Mouse (Mus musculus) left cerebral cortex, postnatal 25 days (tissue): ENCODE measurements around the gene Tapbp. TPM values are rescaled to one million over a fixed set of nuclear protein-coding genes. Genes with fewer than 3 reads are reported as not detected.

Experiments used
- DNase-seq, 2 experiments: peaks; one replicate each; pipeline ENCODE4 v3.0.0; 2022; ENCODE audit warnings: low spot score in 2 of 2, mixed read lengths in 1 of 2
- intact Hi-C: fragments of 180-260 bp; cut with DNase I; formaldehyde crosslinking; loops from one replicate; pipeline ENCODE4 v1.15.1; 2025
- microRNA-seq, 2 experiments: library from miRNA; unstranded; fragments of <30 nt; microRNA quantifications; one replicate each; pipeline ENCODE4 v1.2.0; 2022
- total RNA-seq, 2 experiments: library from RNA; stranded (reverse); gene quantifications; 2 replicates each; pipeline ENCODE4 v1.2.3; 2021

Gene Tapbp
- total RNA-seq, 2 experiments from 2014 or later, result 32.7 to 37.7 TPM

DNA sequence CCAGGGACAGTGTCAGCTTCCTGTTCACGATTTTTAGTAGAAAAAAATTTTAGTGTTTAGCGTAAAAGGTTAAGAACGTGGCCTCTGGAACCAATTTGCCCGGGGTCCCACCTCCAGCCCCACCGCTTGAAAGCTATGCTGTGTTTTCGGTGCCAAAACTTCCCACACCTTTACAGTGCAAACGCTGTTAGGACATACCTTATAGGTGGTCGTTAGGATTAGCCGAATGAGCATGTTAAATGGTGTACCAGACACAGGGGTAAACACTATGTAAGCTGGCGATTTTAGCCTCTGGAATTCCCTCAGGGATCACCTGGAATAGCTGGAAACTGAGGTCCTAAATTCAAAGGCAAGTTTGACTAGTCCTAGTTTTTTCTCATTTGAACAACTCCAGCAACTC is 40.6 kb downstream of the Tapbp start:
- DNase-seq, result no peak
- intact Hi-C loops, result loop anchor here (2.0 to 5.0 kb wide), 3 partner anchors 64 to 1391 kb away; no protein-coding TSS in a partner anchor

DNA sequence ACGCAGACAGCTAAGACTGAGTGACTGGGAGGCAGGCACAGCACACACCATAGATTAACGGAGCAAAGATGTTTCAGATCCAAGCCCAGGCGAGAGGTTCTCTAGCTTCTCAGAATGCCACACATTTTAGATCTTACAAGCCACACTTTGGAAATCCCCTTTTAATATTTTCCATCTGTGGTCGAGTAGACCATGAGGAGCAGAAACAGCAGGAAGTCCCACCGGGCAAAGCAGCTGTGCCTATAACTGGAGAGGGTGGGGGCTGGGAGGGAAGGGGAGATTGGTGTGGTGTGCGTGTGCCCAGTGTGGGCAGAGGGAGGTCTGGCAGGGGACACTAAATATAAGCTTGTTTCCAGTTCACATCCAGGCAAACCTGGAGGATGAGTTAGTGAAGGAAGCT is 41.8 kb downstream of the Tapbp start:
- DNase-seq, result no peak
- intact Hi-C loops, result loop anchor here (2.0 to 5.0 kb wide), 3 partner anchors 63 to 1390 kb away; no protein-coding TSS in a partner anchor

DNA sequence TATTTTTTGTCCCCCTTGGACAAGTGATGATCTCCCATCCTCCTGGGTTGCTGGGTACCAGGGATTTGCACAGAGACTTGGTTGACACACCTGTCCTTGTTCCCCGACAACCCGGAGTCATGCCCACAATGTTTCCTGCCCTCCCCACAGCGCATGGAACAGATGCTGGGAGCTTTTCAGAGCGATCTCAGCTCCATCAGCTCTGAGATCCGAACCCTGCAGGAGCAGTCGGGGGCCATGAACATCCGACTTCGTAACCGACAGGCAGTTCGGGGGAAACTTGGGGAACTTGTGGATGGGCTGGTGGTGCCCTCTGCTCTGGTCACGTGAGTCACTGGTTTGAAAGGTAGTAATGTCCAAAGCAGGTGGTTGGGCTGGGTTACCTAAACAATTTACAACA is 42.8 kb downstream of the Tapbp start:
- no peak for DNase-seq
- intact Hi-C loops, result loop anchor here (5.0 kb wide), 2 partner anchors 1334 to 1389 kb away; no protein-coding TSS in a partner anchor

DNA sequence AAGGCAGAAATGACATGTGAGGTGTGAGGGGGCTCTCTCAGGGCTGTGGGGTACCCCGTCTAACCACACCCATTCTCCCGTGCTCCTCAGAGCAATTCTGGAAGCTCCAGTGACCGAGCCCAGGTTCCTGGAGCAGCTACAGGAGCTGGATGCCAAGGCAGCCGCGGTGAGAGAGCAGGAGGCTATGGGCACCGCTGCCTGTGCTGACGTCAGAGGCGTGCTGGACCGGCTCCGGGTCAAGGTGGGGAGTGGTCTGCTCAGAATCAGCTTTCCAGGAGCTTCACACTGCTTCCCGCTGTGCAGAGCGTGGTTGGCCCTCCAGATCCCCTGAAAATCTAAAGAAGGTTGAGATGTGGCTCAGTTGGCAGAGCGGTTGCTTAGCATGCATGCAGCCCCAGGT is 43.4 kb downstream of the Tapbp start:
- intact Hi-C loops, result loop anchor here (5.0 kb wide), 2 partner anchors 1333 to 1388 kb away; no protein-coding TSS in a partner anchor
- no peak for DNase-seq

DNA sequence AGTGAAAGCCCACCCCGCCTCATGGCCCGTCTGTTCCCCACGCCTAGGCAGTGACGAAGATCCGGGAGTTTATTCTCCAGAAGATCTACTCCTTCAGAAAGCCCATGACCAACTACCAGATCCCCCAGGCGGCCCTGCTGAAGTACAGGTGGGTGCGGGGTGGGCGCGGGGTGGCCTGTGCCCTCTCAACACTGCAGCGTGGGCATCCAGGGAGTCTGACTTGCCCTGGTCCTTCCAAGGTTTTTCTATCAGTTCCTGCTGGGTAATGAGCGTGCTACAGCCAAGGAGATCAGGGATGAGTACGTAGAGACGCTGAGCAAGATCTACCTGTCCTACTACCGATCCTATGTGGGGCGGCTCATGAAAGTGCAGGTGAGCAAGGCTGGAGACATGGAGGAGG is 44.2 kb downstream of the Tapbp start:
- intact Hi-C loops, result loop anchor here (1.0 to 5.0 kb wide), 3 partner anchors 1319 to 1387 kb away; no protein-coding TSS in a partner anchor
- DNase-seq, result no peak

DNA sequence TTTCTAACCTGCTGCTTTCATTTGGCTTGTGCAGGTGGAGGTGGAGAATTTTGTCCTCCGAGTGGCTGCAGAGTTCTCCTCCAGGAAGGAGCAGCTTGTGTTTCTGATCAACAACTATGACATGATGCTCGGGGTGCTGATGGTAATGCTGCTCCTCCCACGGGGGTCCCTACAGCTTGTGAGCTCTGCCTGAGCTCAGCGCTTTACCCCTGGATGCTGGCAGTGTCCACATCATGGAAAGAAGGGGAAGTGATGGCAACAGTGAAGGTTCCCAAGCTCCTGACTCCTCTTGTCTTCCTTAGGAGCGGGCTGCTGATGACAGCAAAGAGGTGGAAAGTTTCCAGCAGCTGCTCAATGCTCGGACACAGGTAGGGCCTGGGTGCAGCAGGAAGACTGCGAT is 47.2 kb downstream of the Tapbp start:
- DNase-seq, result no peak
- intact Hi-C loops, result no loop called here

DNA sequence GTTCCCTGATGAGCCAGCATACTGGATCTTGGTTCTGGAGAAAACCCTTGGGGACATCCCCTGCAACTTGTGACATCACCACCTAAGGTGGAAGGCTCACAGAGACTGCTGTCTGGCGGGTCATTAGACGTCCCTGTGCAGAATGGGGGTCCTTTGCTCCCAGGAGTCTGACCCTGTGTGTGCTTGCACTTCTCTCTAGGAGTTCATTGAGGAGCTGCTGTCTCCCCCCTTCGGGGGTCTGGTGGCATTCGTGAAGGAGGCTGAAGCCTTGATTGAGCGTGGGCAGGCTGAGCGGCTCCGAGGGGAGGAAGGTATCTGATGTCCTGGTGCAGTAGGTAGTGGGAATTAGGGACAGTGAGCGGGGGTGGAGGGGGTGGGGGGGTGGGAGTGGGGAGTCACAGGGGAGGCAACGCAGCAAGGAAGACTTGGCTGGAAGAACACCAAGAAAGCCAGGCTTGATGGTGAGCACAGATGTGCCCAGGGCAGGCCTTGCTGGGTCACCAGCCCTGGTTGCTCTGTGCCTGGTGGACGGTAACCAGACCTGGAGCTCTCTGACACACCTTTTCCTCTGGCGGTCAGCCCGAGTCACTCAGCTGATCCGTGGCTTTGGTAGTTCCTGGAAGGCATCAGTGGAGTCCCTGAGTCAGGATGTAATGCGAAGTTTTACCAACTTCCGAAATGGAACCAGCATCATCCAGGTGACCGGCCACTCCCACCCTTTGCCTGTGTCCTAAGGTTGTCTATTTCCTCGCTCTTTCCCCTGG is 49.6 kb downstream of the Tapbp start:
- no peak for DNase-seq
- intact Hi-C loops, result no loop called here

DNA sequence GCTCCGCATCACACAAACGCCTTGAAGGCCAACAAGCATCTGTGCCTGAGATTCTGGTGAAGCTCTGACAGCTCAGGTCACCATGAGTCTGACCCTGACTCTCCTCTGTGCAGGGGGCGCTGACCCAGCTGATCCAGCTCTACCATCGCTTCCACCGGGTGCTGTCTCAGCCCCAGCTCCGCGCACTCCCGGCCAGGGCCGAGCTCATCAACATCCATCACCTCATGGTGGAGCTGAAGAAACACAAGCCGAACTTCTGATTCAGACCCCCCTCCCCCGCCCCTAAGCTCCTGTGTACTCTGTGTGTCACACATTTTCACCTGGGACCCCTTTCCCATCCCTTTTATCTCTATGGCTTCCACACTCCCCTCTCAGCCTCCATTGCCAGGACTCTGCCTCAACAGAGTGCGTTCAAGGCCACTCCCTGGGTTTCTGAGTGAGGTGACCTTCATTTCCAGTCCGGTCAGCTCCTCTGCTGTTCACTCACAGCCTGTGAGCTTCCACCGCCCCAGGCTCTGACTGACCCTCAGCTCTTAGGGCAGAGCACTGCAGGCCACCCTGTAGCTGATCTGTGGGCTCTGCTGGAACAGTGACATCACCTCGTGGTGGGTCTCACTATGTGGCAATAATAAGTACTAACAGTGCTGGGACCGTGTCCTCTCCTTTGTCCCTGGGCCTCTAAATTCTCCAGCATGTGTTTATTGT is 50.3 kb downstream of the Tapbp start:
- intact Hi-C loops, result loop anchor here (1.0 kb wide), 1 partner anchor 1336 kb away; no protein-coding TSS in a partner anchor
- DNase-seq, result no peak

DNA sequence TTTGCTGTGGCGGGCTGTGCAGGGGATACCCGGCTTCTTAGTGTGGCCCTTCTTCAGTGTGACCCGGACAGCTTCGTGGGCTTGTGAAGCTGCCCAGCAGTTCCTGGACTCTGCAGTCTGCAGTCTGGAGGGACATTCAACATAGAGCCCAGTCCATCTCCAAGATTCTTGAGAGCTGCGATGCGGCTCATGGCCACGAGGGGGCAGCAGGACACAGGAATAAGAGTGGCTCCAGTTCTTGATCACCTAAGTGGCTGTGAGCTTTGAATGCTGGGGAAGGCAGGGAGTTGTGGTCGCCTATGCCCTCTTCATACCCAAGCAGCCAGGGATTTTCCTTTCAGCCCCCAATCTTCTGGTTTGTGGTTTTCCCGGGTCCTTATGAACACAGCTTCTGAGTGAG is 52.8 kb downstream of the Tapbp start:
- intact Hi-C loops, result loop anchor here (1.0 kb wide), 1 partner anchor 23 kb away; no protein-coding TSS in a partner anchor
- peak; percentile 71 to 78 for DNase-seq

DNA sequence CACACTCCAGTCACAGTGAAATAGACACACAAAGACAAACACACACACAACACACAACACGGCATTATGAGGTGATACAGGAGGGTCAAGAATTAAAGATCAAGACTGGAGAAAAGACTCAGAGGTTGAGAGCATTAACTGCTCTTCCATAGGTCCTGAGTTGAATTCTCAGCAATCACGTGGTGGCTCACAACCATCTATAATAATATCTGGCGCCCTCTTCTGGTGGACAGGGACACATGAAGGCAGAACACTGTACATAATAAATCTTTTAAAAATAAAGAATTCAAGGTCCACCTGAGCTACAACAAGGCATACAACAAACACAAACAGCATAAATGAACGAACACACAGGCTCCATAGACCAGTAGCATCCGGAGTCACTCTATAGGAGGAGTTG is 53.2 kb downstream of the Tapbp start:
- intact Hi-C loops, result loop anchor here (1.0 kb wide), 1 partner anchor 22 kb away; no protein-coding TSS in a partner anchor
- no peak for DNase-seq

DNA sequence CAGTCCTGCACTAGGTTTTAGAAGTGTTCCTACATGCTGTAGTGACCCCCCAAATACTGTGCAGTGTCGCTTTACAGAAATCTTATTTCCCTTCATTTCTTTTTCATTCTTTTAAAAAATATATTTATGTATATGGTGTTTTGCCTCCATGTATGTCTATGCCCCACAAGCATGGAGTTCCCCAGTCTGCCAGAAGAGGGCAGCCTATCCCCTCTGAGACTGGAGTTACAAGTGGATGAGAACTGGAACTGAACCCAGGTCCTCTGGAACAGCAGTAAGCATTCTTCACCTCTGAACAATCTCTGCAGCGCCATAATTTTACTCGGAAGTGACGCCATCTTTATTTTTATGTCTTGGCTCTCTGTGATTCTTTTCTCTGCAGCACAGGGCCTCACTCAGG is 53.7 kb downstream of the Tapbp start:
- intact Hi-C loops, result no loop called here

DNA sequence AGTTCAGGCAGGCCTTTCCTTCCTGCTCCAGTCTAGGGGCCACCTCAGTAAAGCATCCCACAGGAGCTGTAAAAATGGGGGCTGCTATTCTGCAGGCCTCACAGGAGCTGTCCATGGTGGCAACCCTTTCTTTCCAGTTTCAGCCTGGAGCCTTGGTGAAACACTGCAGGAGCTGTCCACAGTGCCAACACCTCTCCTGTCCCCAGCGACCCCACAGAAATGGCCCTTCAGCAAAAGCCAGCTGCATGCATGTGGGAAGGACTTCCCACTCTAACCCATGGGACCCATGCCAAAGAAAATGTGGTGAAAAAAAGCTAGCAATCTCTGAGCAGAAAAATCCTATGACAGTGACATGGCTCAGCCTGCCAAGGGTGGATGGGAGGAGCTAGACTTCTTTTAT is 57.0 kb downstream of the Tapbp start:
- intact Hi-C loops, result loop anchor here (5.0 kb wide), 1 partner anchor 40 kb away; no protein-coding TSS in a partner anchor
- no peak for DNase-seq

More for the DNA sequence above, 53.7 kb downstream of the Tapbp start:
- no peak for DNase-seq

DNA sequence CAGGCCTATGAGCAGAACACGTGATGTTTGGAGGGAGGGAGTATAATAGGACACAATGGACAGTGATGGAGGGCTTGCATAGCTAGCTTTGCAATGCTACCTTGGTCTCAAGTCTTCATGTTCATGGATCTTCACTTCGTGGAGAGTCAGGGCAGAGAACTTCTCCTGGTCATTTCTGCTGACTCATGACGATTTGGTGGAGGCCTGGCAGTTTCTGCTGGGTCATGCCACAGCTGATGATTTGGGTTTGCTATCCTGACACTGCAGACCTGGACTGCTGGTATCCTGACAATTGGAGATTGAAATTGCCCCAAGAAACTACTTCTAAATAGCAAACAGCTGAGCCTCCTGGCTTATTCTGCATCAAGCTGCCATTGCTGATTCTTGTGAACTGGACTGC is 57.9 kb downstream of the Tapbp start:
- intact Hi-C loops, result loop anchor here (5.0 kb wide), 1 partner anchor 39 kb away; no protein-coding TSS in a partner anchor
- DNase-seq, result no peak

DNA sequence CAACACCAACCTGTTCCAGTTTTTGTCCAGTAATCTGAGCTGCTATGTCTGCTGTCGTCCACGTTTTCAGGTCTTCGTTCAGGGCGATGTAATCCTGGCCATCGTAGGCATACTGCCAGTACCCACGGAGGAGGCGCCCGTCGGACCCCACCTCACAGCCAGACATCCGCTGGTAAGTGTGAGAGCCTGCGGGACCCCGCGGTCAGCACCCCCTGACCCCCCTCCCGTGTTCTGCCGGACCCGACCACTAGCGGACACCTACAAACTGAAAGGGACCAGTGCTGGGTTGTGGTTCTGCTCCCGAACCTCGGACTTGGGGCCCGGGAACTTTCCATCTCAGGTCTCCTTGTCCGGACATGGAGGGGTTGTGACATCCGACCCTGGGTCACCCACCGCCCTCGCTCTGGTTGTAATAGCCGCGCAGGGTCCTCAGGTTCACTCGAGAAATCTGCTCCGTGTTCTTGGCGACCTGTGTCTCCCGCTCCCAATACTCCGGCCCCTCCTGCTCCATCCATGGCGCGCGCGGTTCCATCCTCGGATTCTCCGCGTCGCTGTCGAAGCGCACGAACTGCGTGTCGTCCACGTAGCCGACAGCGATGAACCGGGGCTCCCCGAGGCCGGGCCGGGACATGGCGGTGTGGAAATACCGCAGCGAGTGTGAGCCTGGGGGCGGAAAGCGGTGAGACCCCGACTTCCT is 62.3 kb downstream of the Tapbp start:
- DNase-seq, result no peak
- intact Hi-C loops, result no loop called here

DNA sequence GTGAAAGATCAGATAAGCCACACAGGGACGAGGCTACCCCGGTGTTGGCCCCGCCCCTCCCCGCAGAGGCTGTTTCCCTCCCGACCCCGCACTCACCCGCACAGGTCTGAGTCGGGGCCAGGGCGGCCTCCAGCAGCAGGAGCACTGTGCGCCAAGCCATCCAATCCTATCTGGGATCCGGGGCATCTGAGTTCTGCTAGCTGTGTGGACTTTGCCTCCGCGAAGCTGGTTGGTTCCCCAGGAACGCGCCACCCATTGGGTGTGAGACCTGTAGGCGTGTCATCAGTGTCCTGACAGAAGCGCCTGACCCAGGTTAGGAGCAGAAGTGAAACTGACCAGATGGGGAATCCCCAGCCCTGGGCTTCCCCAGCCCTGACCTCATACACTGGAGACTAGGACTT is 62.9 kb downstream of the Tapbp start:
- peak in 1 of 2 experiments; percentile 49 for DNase-seq

More for the DNA sequence above, 62.9 kb downstream of the Tapbp start:
- intact Hi-C loops, result no loop called here

Small RNA genes lying within 50 kb of the gene (microRNA-seq; reads per million reads assigned to microRNA genes)
- gene Gm27740, result 0 reads per million in 2 experiments

Other genes with a start within 250 kb of the Tapbp start
- 100 to 1,000 TPM; 120 to 129 TPM for gene Hnrnpm, start 229.0 kb upstream of the Tapbp start, total RNA-seq
- 10 to 100 TPM; 86.1 to 87.2 TPM for gene March2, start 197.2 kb upstream of the Tapbp start, total RNA-seq
- 100 to 1,000 TPM; 328 to 343 TPM for gene Rab11b, start 155.4 kb upstream of the Tapbp start, total RNA-seq
- gene Angptl4, start 134.1 kb upstream of the Tapbp start, total RNA-seq, result 1 to 10 TPM; 3.9 to 4.1 TPM
- gene Kank3, start 105.4 kb upstream of the Tapbp start, total RNA-seq, result 10 to 100 TPM; 37.0 to 39.7 TPM
- 100 to 1,000 TPM; 675 to 677 TPM for gene Rps28, start 91.3 kb upstream of the Tapbp start, total RNA-seq
- gene Ndufa7, start 91.3 kb upstream of the Tapbp start, total RNA-seq, result 100 to 1,000 TPM; 196 to 205 TPM
- 10 to 100 TPM; 28.1 to 28.3 TPM for gene Cd320, start 72.8 kb upstream of the Tapbp start, total RNA-seq
- gene Gm7029, start 42.1 kb upstream of the Tapbp start, total RNA-seq, result not detected
- 1 to 10 TPM; 3.0 to 3.4 TPM for gene Kifc1, start 25.2 kb upstream of the Tapbp start, total RNA-seq
- gene Platr17, start 10.8 kb upstream of the Tapbp start, total RNA-seq, result under 1 TPM in 1 of 2 experiments, not detected in 1; 0.57 TPM
- 10 to 100 TPM; 26.0 to 26.2 TPM for gene Daxx, start 6.5 kb upstream of the Tapbp start, total RNA-seq
- gene Zbtb22, start within 50 bp of the Tapbp start, total RNA-seq, result 10 to 100 TPM; 28.1 to 32.1 TPM
- 10 to 100 TPM; 55.2 to 66.8 TPM for gene Rgl2, start 13.6 kb downstream of the Tapbp start, total RNA-seq
- 100 to 1,000 TPM in 1 of 2 experiments, 10 to 100 TPM in 1; 89.7 to 104 TPM for gene Pfdn6, start 24.4 kb downstream of the Tapbp start, total RNA-seq
- 10 to 100 TPM; 11.2 to 12.0 TPM for gene Wdr46, start 24.8 kb downstream of the Tapbp start, total RNA-seq
- 1 to 10 TPM; 5.8 to 6.4 TPM for gene B3galt4, start 35.6 kb downstream of the Tapbp start, total RNA-seq
- gene Vps52, start 39.9 kb downstream of the Tapbp start, total RNA-seq, result 10 to 100 TPM; 78.4 to 81.9 TPM
- 100 to 1,000 TPM; 296 to 299 TPM for gene Rps18, start 40.1 kb downstream of the Tapbp start, total RNA-seq
- gene H2-K1, start 84.4 kb downstream of the Tapbp start, total RNA-seq, result 10 to 100 TPM; 12.3 to 15.9 TPM
- 10 to 100 TPM; 28.4 to 32.2 TPM for gene Ring1, start 108.8 kb downstream of the Tapbp start, total RNA-seq
- gene H2-Ke6, start 112.2 kb downstream of the Tapbp start, total RNA-seq, result 10 to 100 TPM; 33.3 to 35.1 TPM
- gene Slc39a7, start 115.8 kb downstream of the Tapbp start, total RNA-seq, result 10 to 100 TPM; 96.2 to 98.6 TPM
- 10 to 100 TPM; 79.5 to 83.1 TPM for gene Rxrb, start 115.9 kb downstream of the Tapbp start, total RNA-seq
- gene Col11a2, start 123.5 kb downstream of the Tapbp start, total RNA-seq, result 10 to 100 TPM; 14.1 to 14.6 TPM
- gene H2-Oa, start 176.4 kb downstream of the Tapbp start, total RNA-seq, result under 1 TPM in 1 of 2 experiments, not detected in 1; 0.34 TPM
- gene H2-DMa, start 203.6 kb downstream of the Tapbp start, total RNA-seq, result 10 to 100 TPM; 26.0 to 26.5 TPM
- gene Brd2, start 206.7 kb downstream of the Tapbp start, total RNA-seq, result 100 to 1,000 TPM; 178 to 192 TPM
- under 1 TPM; 0.46 to 0.92 TPM for gene H2-DMb2, start 227.4 kb downstream of the Tapbp start, total RNA-seq
- gene H2-DMb1, start 237.2 kb downstream of the Tapbp start, total RNA-seq, result 1 to 10 TPM in 1 of 2 experiments, under 1 TPM in 1; 0.94 to 1.5 TPM